Mouse (Mus musculus) A20 (cell line): ENCODE results near the gene Art2b.
"Not testable (repeated sequence)": the region's sequence is repeated elsewhere in the genome, so short reads cannot be mapped to it uniquely, and the experiment has no call there.

ENCODE experiments used
- DNase-seq: peaks from one replicate; pipeline ENCODE4 v3.0.0-alpha.2; 2011; ENCODE audit warnings: low read depth, low spot score

Gene Art2b

GRCm38 (mm10) chr7:101585408-101585807 lies at the start of gene Art2b:
Gene Art2b (minus strand): TSS chr7:101585600.
- DNase-seq, result no peak

- peak; percentile 73 for DNase-seq
Measured at GRCm38 (mm10) chr7:101634513-101634912, 49.1 kb upstream of the Art2b start.

GRCm38 (mm10) chr7:101633629-101634177 lies 48.3 kb upstream of the Art2b start:
- no peak for DNase-seq

- no peak for DNase-seq
Measured at GRCm38 (mm10) chr7:101628481-101628880, 43.1 kb upstream of the Art2b start.

GRCm38 (mm10) chr7:101627166-101627565 lies 41.8 kb upstream of the Art2b start:
- not testable (repeated sequence) for DNase-seq

GRCm38 (mm10) chr7:101624283-101624682 lies 38.9 kb upstream of the Art2b start:
- DNase-seq, result no peak

- DNase-seq, result not testable (repeated sequence)
Measured at GRCm38 (mm10) chr7:101621861-101622260, 36.5 kb upstream of the Art2b start.

GRCm38 (mm10) chr7:101620373-101620772 lies 35.0 kb upstream of the Art2b start:
- peak; percentile 42 for DNase-seq

GRCm38 (mm10) chr7:101618273-101618672 lies 32.9 kb upstream of the Art2b start:
- no peak for DNase-seq

- DNase-seq, result no peak
Measured at GRCm38 (mm10) chr7:101617438-101618165, 32.2 kb upstream of the Art2b start.

- DNase-seq, result no peak
Measured at GRCm38 (mm10) chr7:101616136-101616835, 30.9 kb upstream of the Art2b start.

- no peak for DNase-seq
Measured at GRCm38 (mm10) chr7:101615406-101615805, 30.0 kb upstream of the Art2b start.

- DNase-seq, result not testable (repeated sequence)
Measured at GRCm38 (mm10) chr7:101612786-101613527, 27.6 kb upstream of the Art2b start.

- no peak for DNase-seq
Measured at GRCm38 (mm10) chr7:101607845-101608244, 22.4 kb upstream of the Art2b start.

GRCm38 (mm10) chr7:101600406-101600805 lies 15.0 kb upstream of the Art2b start:
- no peak for DNase-seq

- no peak for DNase-seq
Measured at GRCm38 (mm10) chr7:101598482-101598881, 13.1 kb upstream of the Art2b start.

- DNase-seq, result no peak
Measured at GRCm38 (mm10) chr7:101594969-101595368, 9.6 kb upstream of the Art2b start.

- not testable (repeated sequence) for DNase-seq
Measured at GRCm38 (mm10) chr7:101584271-101584670, 1.1 kb downstream of the Art2b start.

GRCm38 (mm10) chr7:101582012-101582411 lies 3.4 kb downstream of the Art2b start:
- DNase-seq, result no peak

GRCm38 (mm10) chr7:101580863-101581262 lies 4.5 kb downstream of the Art2b start:
- not testable (repeated sequence) for DNase-seq

- no peak for DNase-seq
Measured at GRCm38 (mm10) chr7:101574413-101574812, 11.0 kb downstream of the Art2b start.

- DNase-seq, result not testable (repeated sequence)
Measured at GRCm38 (mm10) chr7:101573636-101574035, 11.8 kb downstream of the Art2b start.
